Mouse (Mus musculus) left cerebral cortex, adult 11 months (tissue): Measurements from ENCODE around the gene Fam49a.
"Not testable (repeated sequence)": the region's sequence is repeated elsewhere in the genome, so short reads cannot be mapped to it uniquely, and the experiment has no call there.

Experiments
- DNase-seq: peaks from one replicate; pipeline ENCODE4 v3.0.0; 2022; ENCODE audit warnings: low spot score

Fam49a gene

GRCm38 (mm10) chr12:12314326-12314725 lies 52.4 kb downstream of the Fam49a start:
- no peak for DNase-seq

GRCm38 (mm10) chr12:12315011-12315410 lies 53.1 kb downstream of the Fam49a start:
- DNase-seq = no peak

GRCm38 (mm10) chr12:12316956-12317355 lies 55.0 kb downstream of the Fam49a start:
- no peak for DNase-seq

DNA sequence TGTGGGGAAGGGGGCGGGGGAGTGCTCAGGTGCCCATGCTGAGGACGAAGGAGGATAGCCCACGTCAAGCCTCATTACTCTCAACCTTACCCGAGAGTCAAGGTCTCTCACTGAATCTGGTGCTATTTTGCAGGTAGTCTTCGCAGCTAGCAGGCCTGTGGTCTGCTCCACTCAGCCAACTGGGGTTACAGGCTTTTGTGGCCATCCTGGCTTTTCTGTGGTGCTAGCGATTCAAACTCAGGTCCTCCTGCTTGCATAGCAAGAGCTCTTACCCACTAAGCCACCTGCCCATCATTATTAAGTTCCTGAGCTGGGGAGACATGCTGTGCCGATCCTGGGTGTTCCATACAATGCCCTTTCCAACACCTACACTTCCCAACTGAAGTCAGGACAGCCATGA lies 55.7 kb downstream of the Fam49a start:
- no peak for DNase-seq

DNA sequence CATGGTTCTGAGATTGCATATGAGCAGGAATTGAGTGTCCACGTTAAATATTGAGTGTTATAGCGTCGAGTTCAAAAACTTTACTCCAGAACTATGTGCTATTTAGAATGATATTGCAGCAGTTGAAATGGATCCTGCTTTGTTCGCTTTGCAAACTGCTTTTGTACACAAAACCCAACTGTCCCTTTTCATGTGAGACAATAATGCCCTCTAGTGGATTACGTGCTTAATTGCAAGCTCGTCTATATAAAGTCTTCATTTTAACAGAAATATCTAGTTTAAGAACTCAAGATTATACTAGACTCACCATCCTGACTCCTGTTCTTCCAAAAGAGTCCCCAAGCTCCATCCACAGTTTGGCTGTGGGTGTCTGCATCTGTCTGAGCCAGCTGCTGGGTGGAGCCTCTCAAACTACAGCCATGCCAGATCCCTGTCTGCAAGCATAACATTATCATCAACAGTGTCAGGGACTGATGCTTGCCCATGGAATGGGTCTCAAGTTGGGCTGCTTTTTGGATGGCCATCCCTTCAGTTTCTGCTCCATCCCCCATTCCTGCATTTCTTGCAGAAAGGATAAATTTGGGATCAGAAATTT lies 56.3 kb downstream of the Fam49a start:
- no peak for DNase-seq

- no peak for DNase-seq
These were observed 58.8 kb downstream of the Fam49a start for GRCm38 (mm10) chr12:12320693-12321092.

GRCm38 (mm10) chr12:12321111-12321510 lies 59.2 kb downstream of the Fam49a start:
- no peak for DNase-seq

GRCm38 (mm10) chr12:12323084-12323483 lies 61.1 kb downstream of the Fam49a start:
- no peak for DNase-seq

- DNase-seq = peak; percentile 77
These were observed 61.8 kb downstream of the Fam49a start for GRCm38 (mm10) chr12:12323616-12324223.

DNA sequence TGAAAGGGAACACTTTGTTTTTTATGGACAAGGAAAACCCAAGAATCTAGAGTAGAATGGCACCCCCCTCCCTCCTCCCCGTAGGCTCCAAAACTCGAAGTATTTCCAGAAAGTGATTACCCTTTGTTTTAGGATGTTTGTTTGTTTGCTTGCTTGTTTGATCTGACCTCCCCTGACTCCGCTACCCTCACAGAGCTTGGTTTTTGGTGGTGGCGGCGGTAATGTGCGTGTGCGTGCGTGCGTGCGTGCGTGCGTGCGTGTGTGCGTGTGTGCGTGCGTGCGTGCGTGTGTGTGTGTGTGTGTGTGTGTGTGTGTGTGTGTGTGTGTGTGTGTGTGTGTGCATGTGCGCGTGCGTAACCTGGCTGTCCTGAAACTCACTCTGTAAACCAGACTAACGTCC lies 62.3 kb downstream of the Fam49a start:
- DNase-seq = not testable (repeated sequence)

- DNase-seq = no peak
These were observed 71.8 kb downstream of the Fam49a start for GRCm38 (mm10) chr12:12333526-12334310.

DNA sequence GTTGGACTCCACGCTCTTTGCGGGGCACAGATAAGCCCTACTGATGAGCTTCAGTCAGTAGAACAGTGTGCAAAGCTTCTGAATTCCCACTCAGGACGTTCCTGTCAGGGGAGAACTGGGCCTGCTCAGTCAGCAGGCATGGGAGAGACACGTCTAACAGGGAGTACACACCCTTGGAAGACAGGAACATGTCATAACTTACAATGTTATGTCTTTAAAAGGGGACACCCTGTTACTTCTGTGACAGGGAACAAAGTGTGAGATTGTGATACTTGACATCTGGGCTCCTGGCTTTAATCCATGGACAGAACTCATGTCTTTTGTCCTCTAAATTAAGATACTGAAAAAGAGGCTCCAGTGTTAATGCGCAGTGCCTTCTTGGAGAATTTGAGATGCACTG lies 72.5 kb downstream of the Fam49a start:
- no peak for DNase-seq

DNA sequence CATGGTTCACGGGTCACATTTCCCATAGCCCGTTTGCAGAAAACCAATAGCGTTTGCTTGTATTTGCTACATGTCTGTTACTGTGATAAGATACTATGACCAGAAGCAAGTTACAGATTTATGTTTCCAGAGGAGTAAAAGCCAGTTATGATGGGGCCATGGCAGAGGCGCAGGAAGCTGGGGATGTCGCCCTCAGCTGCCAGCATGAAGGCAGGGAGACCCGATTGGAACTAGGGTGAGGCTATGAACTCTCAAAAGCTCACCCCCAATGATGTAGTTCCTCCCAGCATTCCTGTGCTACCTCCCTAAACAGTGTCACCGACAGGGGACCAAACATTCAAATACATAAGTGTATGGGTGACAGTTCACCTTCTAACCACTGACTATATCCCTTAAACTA lies 73.6 kb downstream of the Fam49a start:
- DNase-seq = no peak

GRCm38 (mm10) chr12:12337378-12337777 lies 75.4 kb downstream of the Fam49a start:
- no peak for DNase-seq

- DNase-seq = no peak
These were observed 81.4 kb downstream of the Fam49a start for GRCm38 (mm10) chr12:12343320-12343719.

GRCm38 (mm10) chr12:12348625-12349024 lies 86.7 kb downstream of the Fam49a start:
- DNase-seq = no peak

GRCm38 (mm10) chr12:12349645-12350288 lies 87.8 kb downstream of the Fam49a start:
- DNase-seq = no peak

DNA sequence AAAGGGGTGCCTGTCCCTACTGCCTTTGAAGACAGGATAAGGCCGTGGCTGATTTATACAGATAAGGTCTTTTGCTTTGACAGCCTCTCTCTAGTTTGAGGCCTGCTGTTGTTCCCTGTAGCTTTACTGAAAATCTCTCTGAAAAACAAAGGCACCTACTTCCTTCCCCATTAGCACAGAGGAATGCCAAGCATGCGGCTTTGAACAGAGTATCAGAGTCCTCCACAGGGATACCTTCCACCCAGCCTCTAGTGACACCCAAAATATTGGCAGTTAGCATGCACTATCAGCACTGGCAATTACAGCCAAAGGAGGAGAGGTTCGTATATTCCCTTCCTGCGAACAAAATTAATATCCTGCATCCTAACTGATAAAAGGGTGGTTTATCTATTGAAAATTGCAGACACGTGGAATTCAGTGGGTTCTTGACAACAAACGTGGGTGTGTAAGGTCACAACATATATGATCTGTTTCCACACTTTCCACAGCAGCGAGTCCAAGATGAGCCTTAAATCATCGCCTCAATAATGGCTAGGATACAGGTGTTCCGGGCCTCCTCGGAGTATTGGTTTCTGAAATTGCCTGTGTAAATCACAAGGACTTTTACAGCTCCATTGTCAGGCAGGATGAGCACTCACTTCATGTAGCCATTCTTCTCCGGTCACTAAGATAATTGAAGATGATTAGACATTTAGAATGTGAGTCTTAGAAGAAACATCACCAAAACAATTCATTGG lies 90.0 kb downstream of the Fam49a start:
- DNase-seq = no peak

- DNase-seq = no peak
These were observed 92.2 kb downstream of the Fam49a start for GRCm38 (mm10) chr12:12354115-12354653.

- no peak for DNase-seq
These were observed 94.1 kb downstream of the Fam49a start for GRCm38 (mm10) chr12:12356048-12356447.

DNA sequence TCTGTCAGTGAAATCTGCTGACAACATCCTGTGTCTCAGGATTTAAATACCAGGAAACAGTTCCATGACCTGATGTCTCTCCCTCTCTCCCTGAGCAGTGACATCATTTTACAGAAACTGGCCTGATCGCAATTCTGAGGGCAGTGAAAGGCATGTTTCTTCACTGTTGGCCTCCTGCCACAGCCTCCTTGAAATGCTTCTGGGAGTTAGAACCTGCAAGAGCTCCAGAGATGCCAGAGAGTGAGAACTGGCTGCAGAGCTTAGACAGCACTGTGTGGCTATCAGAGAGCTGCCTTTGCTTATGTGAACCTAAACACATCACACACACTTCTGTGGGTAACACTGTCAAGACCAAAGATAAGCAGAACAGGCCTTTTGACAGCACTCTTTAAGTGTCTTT lies 94.5 kb downstream of the Fam49a start:
- no peak for DNase-seq

DNA sequence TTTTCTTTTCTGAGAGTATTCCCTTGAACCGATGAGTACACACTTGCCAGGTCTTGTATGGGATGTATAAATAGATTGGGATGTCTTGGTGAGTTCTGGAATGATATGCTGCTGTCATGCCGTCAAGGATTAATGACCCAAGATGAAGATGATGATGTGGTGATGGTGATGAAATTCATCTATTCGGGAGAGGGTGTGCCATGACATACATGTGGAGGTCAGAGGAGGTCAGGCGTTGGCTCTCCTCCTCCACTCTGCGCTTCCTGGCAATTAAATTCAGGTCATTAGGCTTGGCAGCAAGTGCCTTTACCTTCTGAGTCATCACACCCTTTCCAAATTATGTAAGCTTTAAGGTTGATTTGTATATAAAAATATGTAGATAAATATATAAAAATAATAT lies 95.0 kb downstream of the Fam49a start:
- DNase-seq = no peak
